Mouse (Mus musculus) bone marrow, adult 2 months (tissue): Measurements from ENCODE around the gene Cdk14. TPM values are rescaled to one million over a fixed set of nuclear protein-coding genes. Genes with fewer than 3 reads are reported as not detected.

Source experiments
- H3K27ac ChIP-seq: fragments of 200-500 bp; 2 replicates; pipeline ENCODE4 v1.5.1; 2012; ENCODE audit warnings: low read depth, mild to moderate bottlenecking, control low read depth, inconsistent platforms, low read length; ENCODE audit not compliant: control insufficient read depth, poor library complexity, insufficient read depth
- H3K4me1 ChIP-seq: fragments of 200-500 bp; 2 replicates; pipeline ENCODE4 v1.6.1; 2011; ENCODE audit warnings: low read length; ENCODE audit not compliant: control insufficient read depth, insufficient read depth
- H3K4me3 ChIP-seq: fragments of 200-500 bp; replicated peaks from 2 replicates; pipeline ENCODE3; 2011; ENCODE audit warnings: mild to moderate bottlenecking, low read depth, low read length, control low read depth; ENCODE audit not compliant: control insufficient read depth
- CTCF ChIP-seq: fragments of 200-500 bp; IDR thresholded peaks from 2 replicates; pipeline ENCODE4 v1.5.1; 2011; ENCODE audit warnings: low read length, control low read depth; ENCODE audit not compliant: control insufficient read depth, insufficient read depth
- POLR2A ChIP-seq: fragments of 200-500 bp; IDR thresholded peaks from 2 replicates; pipeline ENCODE4 v1.6.1; 2011; ENCODE audit warnings: low read depth, mild to moderate bottlenecking, control low read depth, low read length, borderline replicate concordance; ENCODE audit not compliant: control insufficient read depth
- WGBS: fragments of 180-500 bp; shearing (Covaris S2); methylation state at CpG from one replicate; pipeline ENCODE4 v1.1.7; 2018; 5-methylcytosine and 5-hydroxymethylcytosine counted together
- polyA plus RNA-seq: library from polyadenylated mRNA; stranded (reverse); fragments of >200 nt; gene quantifications from 2 replicates; pipeline ENCODE4 v1.2.4, GENCODE M21; 2011; ENCODE audit warnings: low replicate concordance; ENCODE audit not compliant: missing spikeins, insufficient read depth, insufficient read length

The Cdk14 gene
- polyA plus RNA-seq, 1 experiment: 1.0 TPM

DNA sequence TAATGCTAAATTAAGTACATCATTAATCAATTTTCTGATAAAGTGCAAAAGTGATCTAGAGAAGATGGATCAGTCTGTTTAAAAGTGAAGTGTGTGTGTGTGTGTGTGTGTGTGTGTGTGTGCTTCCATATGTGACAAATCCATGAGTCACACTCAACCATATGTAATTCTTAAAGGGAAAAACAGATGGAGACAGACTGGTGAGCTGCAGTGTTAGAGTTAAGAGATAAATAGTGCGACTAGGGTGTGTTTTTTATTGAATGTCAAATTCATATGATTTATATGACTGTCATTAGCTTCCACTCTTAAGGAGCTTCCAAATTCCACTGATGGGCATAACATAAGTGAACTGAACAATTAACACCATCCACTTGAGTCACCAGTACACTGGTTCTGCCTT, 260.6 kb downstream of the Cdk14 start:
- TF ChIP-seq CTCF: no peak
- no peak for TF ChIP-seq POLR2A

DNA sequence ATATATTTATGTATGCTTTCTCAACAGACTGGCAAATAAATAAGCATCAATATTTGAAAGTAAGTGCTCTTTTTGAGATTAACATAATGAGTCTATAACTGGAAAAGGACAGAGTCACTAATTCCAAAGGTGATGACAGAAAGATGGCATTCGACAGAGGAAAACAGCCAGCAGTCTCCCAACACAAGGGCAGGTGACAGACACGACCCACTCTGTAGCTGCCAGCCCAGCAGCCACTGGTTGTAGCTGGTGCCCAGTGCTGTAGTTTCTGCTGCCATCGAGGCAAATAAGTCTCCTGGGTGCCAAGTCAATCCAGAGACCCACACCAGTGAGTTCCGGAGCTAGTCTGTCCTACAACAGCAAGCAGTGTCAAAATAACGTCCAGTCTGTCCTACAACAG, 280.3 kb downstream of the Cdk14 start:
- H3K4me3 ChIP-seq: no peak overlapping the region
- TF ChIP-seq CTCF: no peak
- TF ChIP-seq POLR2A: no peak
- no peak overlapping the region for H3K27ac ChIP-seq
- WGBS: 74% methylated on average over 5 of the region's 5 CpGs
- H3K4me1 ChIP-seq: no peaks in the 10 kb centered on the region

More for the DNA sequence above, 260.6 kb downstream of the Cdk14 start:
- Histone ChIP-seq H3K4me3 (no peak overlapping the region), H3K27ac (no peak overlapping the region), H3K4me1 (no peaks in the 10 kb centered on the region)
- 78% methylated on average over 1 of the region's 1 CpGs for WGBS

DNA sequence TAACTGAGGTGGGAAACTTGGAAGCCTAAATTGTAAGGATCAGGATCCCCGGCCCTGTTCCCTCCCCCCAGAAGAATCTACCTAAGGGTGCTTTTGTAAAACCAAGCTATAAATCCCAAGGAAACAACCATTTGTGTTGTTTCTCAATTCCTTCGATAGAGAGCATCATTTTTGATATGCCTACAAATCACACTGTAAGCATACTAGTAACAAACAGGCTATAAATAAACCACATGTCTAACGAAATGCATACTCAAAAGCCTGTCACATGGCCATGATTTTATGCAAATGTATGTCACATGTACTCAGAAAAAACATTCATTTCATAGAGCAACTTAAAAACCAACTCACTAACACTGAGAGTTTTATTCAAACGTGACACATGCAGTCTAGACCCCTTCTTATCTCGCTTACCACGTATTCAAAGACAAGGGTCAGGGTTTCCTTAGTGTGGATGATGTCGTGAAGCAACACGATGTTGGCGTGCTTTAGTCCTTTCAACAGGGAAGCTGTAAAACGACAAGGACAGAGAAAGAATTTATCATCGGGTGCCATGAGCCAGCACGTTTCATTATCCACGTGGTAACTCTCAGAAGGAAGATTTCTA, 285.1 kb downstream of the Cdk14 start:
- H3K4me1 ChIP-seq: no peaks in the 10 kb centered on the region
- WGBS: 60% methylated on average over 13 of the region's 13 CpGs

DNA sequence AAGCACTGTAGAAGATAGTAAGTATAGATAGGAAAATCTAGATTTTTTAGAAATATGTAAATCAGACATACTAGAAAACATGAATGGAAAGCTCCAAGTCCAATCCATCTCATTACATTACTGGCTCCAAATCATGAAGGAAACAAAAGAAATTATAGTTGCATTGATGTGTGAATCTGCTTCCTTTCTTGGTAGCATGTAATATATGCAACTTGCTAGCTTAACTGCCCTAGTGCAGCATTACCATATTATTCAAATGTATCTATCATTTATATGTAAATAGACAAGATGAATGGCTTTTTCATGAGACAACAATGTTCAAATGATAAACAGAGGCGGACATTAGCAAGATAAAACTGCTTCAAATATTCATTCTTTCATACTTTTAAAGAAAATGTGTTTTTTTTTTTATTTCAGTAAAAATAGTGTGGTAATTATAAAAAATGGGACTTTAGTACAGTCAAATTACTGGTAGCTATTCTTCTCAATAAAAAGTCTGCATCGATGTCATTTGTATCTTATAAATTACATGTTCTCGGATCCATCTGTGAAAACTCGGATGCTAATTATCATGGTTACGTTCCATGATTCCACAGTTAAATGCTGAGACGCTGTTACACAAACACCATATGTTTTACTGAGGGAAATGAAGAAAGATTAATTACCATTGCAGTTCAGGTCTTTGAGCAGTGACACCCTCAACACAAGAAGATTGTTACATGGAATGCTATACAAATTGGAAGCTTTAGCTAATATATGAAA, 285.8 kb downstream of the Cdk14 start:
- Histone ChIP-seq H3K27ac (no peak overlapping the region), H3K4me3 (no peak overlapping the region), H3K4me1 (no peaks in the 10 kb centered on the region)
- 81% methylated on average over 6 of the region's 6 CpGs for WGBS
- TF ChIP-seq CTCF: no peak

More for the DNA sequence above, 285.1 kb downstream of the Cdk14 start:
- TF ChIP-seq POLR2A: no peak
- TF ChIP-seq CTCF: no peak
- Histone ChIP-seq H3K4me3 (no peak overlapping the region), H3K27ac (no peak overlapping the region)

DNA sequence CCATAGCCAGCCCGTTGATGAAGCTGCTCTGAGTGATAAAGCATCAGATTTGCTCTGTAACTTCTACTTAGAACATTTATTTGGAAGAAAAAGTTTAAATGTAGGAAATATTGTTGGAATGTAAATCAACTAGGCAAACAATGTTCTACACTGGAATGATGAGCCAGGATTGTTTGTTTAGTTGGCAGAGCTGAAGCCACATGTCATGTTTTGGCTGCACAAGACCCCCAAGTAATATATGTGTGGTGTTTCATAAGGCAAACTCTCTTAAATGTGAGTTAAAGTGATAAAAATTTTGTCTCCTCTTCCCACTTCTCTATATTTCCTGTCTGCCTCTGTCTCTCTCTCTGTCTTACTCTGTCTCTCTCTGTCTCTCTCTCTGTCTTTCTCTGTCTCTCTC, 291.3 kb downstream of the Cdk14 start:
- Histone ChIP-seq H3K4me3 (no peak overlapping the region), H3K27ac (no peak overlapping the region), H3K4me1 (no peaks in the 10 kb centered on the region)
- TF ChIP-seq CTCF: no peak
- TF ChIP-seq POLR2A: no peak
- 68% methylated on average over 1 of the region's 1 CpGs for WGBS

DNA sequence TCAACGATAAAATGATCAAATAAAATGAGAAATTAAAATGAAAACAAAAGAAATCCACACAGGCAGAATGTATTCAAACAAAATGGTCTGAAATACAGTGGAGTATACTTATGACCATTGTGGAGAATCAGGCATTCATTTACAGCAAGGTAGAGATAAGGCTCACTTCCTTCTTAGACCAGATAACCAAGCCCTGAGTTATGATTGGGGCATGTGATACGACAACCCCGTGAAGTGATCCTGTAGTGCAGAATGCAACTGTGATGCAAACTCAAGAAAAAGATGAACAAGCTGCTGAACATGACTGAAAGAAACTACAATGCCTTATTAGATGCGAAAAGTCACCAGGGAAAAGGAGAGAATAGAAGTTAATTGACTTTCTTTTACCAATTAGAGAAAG, 295.5 kb downstream of the Cdk14 start:
- WGBS: 65% methylated on average over 4 of the region's 4 CpGs
- Histone ChIP-seq H3K27ac (no peak overlapping the region), H3K4me3 (no peak overlapping the region), H3K4me1 (no peaks in the 10 kb centered on the region)
- TF ChIP-seq POLR2A (no peak), CTCF (no peak)

DNA sequence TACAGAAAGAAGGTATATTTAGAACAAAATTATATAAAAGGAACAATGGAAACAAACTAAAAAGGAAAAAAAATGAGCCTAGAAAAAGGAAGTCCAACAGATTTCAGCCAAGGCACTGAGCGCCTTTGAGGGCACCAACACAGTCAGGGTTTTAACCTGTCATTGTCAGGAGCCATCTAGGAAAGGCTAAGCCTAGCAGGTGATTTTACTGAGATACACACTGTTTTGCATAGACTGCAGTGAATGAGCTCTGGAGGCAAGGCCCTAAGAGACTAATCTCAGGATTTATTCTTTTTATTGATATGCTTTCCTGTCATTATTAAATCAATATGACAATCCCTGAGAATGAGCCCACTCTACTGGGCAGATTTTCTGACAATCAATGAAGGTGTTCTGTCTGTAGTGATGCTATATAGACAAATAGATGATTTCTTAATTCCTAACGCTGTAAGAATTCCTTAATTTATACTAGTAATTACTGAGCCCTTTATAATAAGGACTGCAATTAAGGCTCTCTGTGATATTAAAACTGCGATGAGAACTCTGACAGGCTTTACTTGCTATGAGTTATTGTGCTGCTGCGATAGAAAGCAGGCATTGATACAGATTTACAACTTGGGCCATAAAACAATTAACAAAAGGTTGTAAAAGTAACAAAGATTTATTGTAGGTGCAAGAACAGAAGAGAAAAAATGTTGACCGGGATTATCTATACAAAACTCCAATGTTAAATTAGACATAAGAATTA, 303.2 kb downstream of the Cdk14 start:
- WGBS: 74% methylated on average over 5 of the region's 5 CpGs
- Histone ChIP-seq H3K27ac (no peak overlapping the region), H3K4me1 (no peaks in the 10 kb centered on the region), H3K4me3 (no peak overlapping the region)
- TF ChIP-seq CTCF: no peak
- TF ChIP-seq POLR2A: no peak

DNA sequence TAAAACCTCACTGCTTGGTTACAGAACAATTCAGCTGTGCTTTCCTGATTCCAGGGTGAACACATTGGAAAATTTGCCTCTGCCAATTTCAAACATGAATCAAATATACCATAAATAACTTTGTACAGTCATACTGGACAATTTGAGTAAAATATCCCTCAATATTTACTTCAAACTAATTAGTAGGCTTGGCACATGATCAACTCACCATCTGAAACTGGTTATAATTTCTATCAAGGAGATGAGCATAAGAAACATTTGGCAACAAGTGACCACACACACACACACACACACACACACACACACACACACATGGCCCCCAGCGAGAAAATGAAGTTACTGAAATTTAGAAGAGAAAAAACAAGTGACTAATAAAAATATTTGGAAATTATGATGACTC, 304.6 kb downstream of the Cdk14 start:
- Histone ChIP-seq H3K27ac (no peak overlapping the region), H3K4me1 (no peaks in the 10 kb centered on the region), H3K4me3 (no peak overlapping the region)
- WGBS: 47% methylated on average over 1 of the region's 1 CpGs
- TF ChIP-seq CTCF: no peak
- no peak for TF ChIP-seq POLR2A
